Mouse (Mus musculus) ES-E14 (cell line): ENCODE data around the gene Zbtb40. TPM values are rescaled to one million over a fixed set of nuclear protein-coding genes. Genes with fewer than 3 reads are reported as not detected.

Source experiments
- DNase-seq: peaks from one replicate; pipeline ENCODE4 v3.0.0-alpha.2; 2013; ENCODE audit warnings: low read depth, low spot score
- H3K27ac ChIP-seq: 2 replicates; pipeline ENCODE4 v1.5.1; 2012; ENCODE audit warnings: low read depth, mild to moderate bottlenecking, low read length, moderate library complexity, mixed read lengths; ENCODE audit not compliant: poor library complexity, insufficient read depth, severe bottlenecking
- H3K36me3 ChIP-seq: 2 replicates; pipeline ENCODE4 v1.6.1; 2012; ENCODE audit warnings: mild to moderate bottlenecking, low read length, moderate library complexity, mixed read lengths; ENCODE audit not compliant: control insufficient read depth, poor library complexity, insufficient read depth, severe bottlenecking
- H3K4me1 ChIP-seq, 2 experiments: fragments of 150-350 bp in 1 of 2; sonication (generic) in 1 of 2; 2 replicates each; pipeline ENCODE4 v1.6.1; 2012; ENCODE audit warnings: low read length in 2 of 2, mild to moderate bottlenecking in 1 of 2, mixed read lengths in 1 of 2; ENCODE audit not compliant: control insufficient read depth in 2 of 2, insufficient read depth in 2 of 2, poor library complexity in 1 of 2
- H3K4me3 ChIP-seq, 2 experiments: fragments of 150-350 bp in 1 of 2; sonication (generic) in 1 of 2; 2 replicates each; pipeline ENCODE4 v1.5.1; 2012; ENCODE audit warnings: low read length in 2 of 2, low read depth in 1 of 2, mild to moderate bottlenecking in 1 of 2, mixed read lengths in 1 of 2; ENCODE audit not compliant: insufficient read depth in 1 of 2, poor library complexity in 1 of 2, severe bottlenecking in 1 of 2
- H3K9ac ChIP-seq: 2 replicates; pipeline ENCODE4 v1.6.1; 2012; ENCODE audit warnings: low read depth, mild to moderate bottlenecking, low read length, mixed read lengths; ENCODE audit not compliant: poor library complexity, insufficient read depth, severe bottlenecking
- H3K9me3 ChIP-seq: fragments of 150-350 bp; sonication (generic); 2 replicates; pipeline ENCODE4 v1.6.1; 2012; ENCODE audit warnings: low read depth, mild to moderate bottlenecking, low read length; ENCODE audit not compliant: control insufficient read depth, insufficient read depth
- CHD2 ChIP-seq: IDR thresholded peaks from 2 replicates; pipeline ENCODE4 v1.6.1; 2014; ENCODE audit warnings: mild to moderate bottlenecking, low read depth, low read length, inconsistent platforms
- HCFC1 ChIP-seq: IDR thresholded peaks from 2 replicates; pipeline ENCODE4 v1.6.1; 2012; ENCODE audit warnings: low read length, inconsistent platforms, borderline replicate concordance; ENCODE audit not compliant: insufficient read depth
- MAFK ChIP-seq: IDR thresholded peaks from 2 replicates; pipeline ENCODE4 v1.6.1; 2014; ENCODE audit warnings: mild to moderate bottlenecking, low read depth, low read length, inconsistent platforms; ENCODE audit not compliant: insufficient read depth
- ZC3H11A ChIP-seq: IDR thresholded peaks from 2 replicates; pipeline ENCODE4 v1.6.1; 2012; ENCODE audit warnings: low read depth, mild to moderate bottlenecking, inconsistent platforms, low read length, borderline replicate concordance
- ZNF384 ChIP-seq: IDR thresholded peaks from 2 replicates; pipeline ENCODE4 v1.6.1; 2012; ENCODE audit warnings: low read depth, low read length, inconsistent platforms
- in situ Hi-C, 2 experiments: fragments of 600-800 bp; cut with MboI; formaldehyde crosslinking; loops; one replicate each; pipeline ENCODE4 v1.15.1; 2025; ENCODE audit warnings: low sequenced_read_pairs in 2 of 2, inconsistent platforms in 1 of 2; ENCODE audit not compliant: unreplicated experiment in 2 of 2
- total RNA-seq: library from RNA; depleted of rRNA; stranded (reverse); fragments of 300-350 nt; gene quantifications from 2 replicates; pipeline ENCODE4 v1.2.3, GENCODE M21; 2012

The Zbtb40 gene
- total RNA-seq, 1 experiment = 12.7 TPM

DNA sequence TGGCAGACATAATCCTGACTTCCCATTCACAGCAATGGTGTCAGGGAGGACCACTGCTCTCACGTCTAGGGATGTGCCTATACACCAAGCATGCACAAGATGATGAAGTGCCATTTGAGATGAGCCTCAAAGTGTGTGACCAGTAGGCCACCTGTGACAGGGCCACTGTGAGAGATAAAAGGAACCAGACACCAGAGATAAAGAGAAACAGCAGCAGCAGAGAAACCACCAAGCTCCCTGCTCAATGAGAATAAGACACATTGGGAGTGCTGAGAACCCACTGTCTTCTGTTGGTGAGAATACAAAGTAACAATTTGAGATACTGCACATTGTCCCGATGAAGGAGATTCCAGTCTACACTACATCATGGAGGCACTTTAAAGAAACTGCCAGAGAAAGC, 23.5 kb downstream of the Zbtb40 start:
- Histone ChIP-seq H3K27ac (no peak overlapping the region), H3K9ac (no peak overlapping the region), H3K9me3 (no peaks in the 10 kb centered on the region), H3K36me3 (no peaks in the 10 kb centered on the region), H3K4me3 (no peak overlapping the region), H3K4me1 (no peaks in the 10 kb centered on the region)
- in situ Hi-C loops = no loop called here
- no peak for DNase-seq
- TF ChIP-seq MAFK (no peak), ZC3H11A (no peak), ZNF384 (no peak), HCFC1 (no peak), CHD2 (no peak)

DNA sequence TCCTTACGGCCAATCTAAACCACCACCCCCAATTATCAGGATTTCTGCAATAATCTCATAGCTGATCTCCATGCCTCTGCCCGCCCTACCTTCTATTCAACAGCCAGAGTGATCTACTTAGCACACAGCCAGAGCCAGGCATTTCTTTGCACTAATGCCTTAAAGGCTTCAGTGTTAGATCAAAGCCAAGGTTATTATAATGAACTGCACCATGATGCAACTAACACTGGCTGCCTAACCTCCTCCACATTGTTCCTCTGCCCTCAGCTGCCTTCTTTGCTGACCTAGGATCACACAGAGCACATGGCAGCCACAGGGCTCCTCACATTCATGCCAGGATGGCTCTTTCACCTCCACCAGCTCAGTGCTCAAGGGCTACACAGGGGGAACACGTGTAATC, 28.5 kb downstream of the Zbtb40 start:
- TF ChIP-seq MAFK (no peak), ZC3H11A (no peak), HCFC1 (no peak), CHD2 (no peak), ZNF384 (no peak)
- no peaks in the 10 kb centered on the region for H3K9me3 ChIP-seq
- peaks cover 0 to 4% of the 10 kb centered on the region in 2 experiments; a peak in 1 of 4 replicates for H3K4me1 ChIP-seq
- no peak overlapping the region for H3K4me3 ChIP-seq
- no peak overlapping the region for H3K27ac ChIP-seq
- in situ Hi-C loops = no loop called here
- no peak overlapping the region for H3K9ac ChIP-seq
- H3K36me3 ChIP-seq = peaks cover 6% of the 10 kb centered on the region
- no peak for DNase-seq

DNA sequence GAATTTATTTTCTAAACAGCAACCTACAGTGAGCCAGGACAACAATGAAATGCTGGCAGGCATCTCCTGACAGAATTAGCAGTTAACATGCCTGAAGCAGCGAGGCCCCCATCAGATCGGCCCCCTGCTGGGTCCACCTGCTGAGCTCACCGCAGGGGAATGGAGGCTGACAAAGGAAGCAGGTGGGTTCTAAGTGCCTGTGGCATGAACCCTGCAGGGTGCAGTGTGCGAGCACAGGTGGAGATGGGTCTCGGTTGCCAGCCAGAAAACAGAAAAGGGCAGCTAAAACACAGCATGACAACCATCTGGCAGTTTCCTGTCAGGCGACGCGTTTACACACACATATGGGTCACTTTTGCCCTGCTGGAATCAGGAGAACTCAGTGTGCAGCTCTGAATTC, 32.7 kb downstream of the Zbtb40 start:
- peak; percentile 47 for DNase-seq
- TF ChIP-seq MAFK (no peak), CHD2 (no peak), ZC3H11A (no peak), ZNF384 (no peak), HCFC1 (no peak)
- Histone ChIP-seq H3K4me1 (peaks cover 0 to 4% of the 10 kb centered on the region in 2 experiments; a peak in 1 of 4 replicates), H3K36me3 (peaks cover 6% of the 10 kb centered on the region), H3K9ac (no peak overlapping the region), H3K27ac (no peak overlapping the region), H3K4me3 (no peak overlapping the region), H3K9me3 (no peaks in the 10 kb centered on the region)
- in situ Hi-C loops = no loop called here

DNA sequence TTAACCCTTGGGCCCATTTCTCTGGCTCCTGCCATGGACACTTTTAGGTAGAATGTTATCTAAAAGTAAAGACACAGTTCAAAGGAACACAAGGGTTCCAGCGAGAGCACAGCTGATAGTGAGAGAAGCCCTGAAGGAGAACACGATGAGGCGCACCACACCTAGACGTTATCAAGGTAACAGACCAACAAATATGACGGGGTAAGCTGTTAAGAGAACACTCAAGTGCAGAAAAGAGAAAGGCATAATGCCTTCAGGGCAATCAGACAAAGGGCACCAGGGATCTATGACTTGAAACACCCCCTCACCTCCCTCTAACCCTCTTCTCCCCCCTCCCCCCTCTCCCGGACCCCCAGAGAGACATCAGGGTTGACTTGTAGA, 33.1 kb downstream of the Zbtb40 start:
- H3K27ac ChIP-seq = no peak overlapping the region
- TF ChIP-seq HCFC1 (no peak), ZC3H11A (no peak), MAFK (no peak), ZNF384 (no peak), CHD2 (no peak)
- H3K9me3 ChIP-seq = no peaks in the 10 kb centered on the region
- H3K36me3 ChIP-seq = peaks cover 6% of the 10 kb centered on the region
- no peak overlapping the region for H3K4me3 ChIP-seq
- in situ Hi-C loops = no loop called here
- DNase-seq = no peak
- peaks cover 0 to 4% of the 10 kb centered on the region in 2 experiments; a peak in 1 of 4 replicates for H3K4me1 ChIP-seq
- no peak overlapping the region for H3K9ac ChIP-seq
